Mouse (Mus musculus) mouse embryonic stem cell (cell line): ENCODE data around the gene Ntng2.

Experiments
- in situ Hi-C, 2 experiments: fragments of 300-500 bp; cut with MboI; formaldehyde crosslinking; loops; 1 replicate in 1 of 2; 3 replicates in 1 of 2; pipeline ENCODE4 v1.14.3; 2019 to 2020; ENCODE audit warnings: low sequenced_read_pairs in 2 of 2, low pct_unique_long_range_greater_than_20kb in 1 of 2, mixed read lengths in 1 of 2; ENCODE audit not compliant: unreplicated experiment in 1 of 2

Ntng2 gene

GRCm38 (mm10) chr2:29252599-29253204 lies at the start of gene Ntng2:
Gene Ntng2, minus strand, starts transcription at chr2:29253005.
- in situ Hi-C loops = no loop called here

- in situ Hi-C loops = no loop called here
Observed at GRCm38 (mm10) chr2:29295557-29295956, 42.8 kb upstream of the Ntng2 start.

- in situ Hi-C loops = no loop called here
Observed at GRCm38 (mm10) chr2:29287651-29288050, 34.8 kb upstream of the Ntng2 start.

- in situ Hi-C loops = no loop called here
Observed at GRCm38 (mm10) chr2:29277703-29278121, 24.9 kb upstream of the Ntng2 start.

GRCm38 (mm10) chr2:29271803-29272518 lies 19.2 kb upstream of the Ntng2 start:
- in situ Hi-C loops = no loop called here

GRCm38 (mm10) chr2:29271098-29271497 lies 18.3 kb upstream of the Ntng2 start:
- in situ Hi-C loops = no loop called here

GRCm38 (mm10) chr2:29266810-29267209 lies 14.0 kb upstream of the Ntng2 start:
- in situ Hi-C loops = no loop called here

GRCm38 (mm10) chr2:29262436-29262915 lies 9.7 kb upstream of the Ntng2 start:
- in situ Hi-C loops = no loop called here

GRCm38 (mm10) chr2:29261126-29261525 lies 8.3 kb upstream of the Ntng2 start:
- in situ Hi-C loops = no loop called here

- in situ Hi-C loops = no loop called here
Observed at GRCm38 (mm10) chr2:29253205-29253865, 530 bp upstream of the Ntng2 start.

GRCm38 (mm10) chr2:29252059-29252598 lies 676 bp downstream of the Ntng2 start:
- in situ Hi-C loops = no loop called here

- in situ Hi-C loops = no loop called here
Observed at GRCm38 (mm10) chr2:29251095-29252058, 1.4 kb downstream of the Ntng2 start.

- in situ Hi-C loops = no loop called here
Observed at GRCm38 (mm10) chr2:29250263-29251094, 2.3 kb downstream of the Ntng2 start.

- in situ Hi-C loops = no loop called here
Observed at GRCm38 (mm10) chr2:29249852-29250251, 3.0 kb downstream of the Ntng2 start.

- in situ Hi-C loops = no loop called here
Observed at GRCm38 (mm10) chr2:29248551-29248950, 4.3 kb downstream of the Ntng2 start.

GRCm38 (mm10) chr2:29247386-29247785 lies 5.4 kb downstream of the Ntng2 start:
- in situ Hi-C loops = no loop called here

- in situ Hi-C loops = no loop called here
Observed at GRCm38 (mm10) chr2:29246891-29247290, 5.9 kb downstream of the Ntng2 start.
